ENCODE assay signal across 8 mouse cellular contexts in the genomic region with DNA sequence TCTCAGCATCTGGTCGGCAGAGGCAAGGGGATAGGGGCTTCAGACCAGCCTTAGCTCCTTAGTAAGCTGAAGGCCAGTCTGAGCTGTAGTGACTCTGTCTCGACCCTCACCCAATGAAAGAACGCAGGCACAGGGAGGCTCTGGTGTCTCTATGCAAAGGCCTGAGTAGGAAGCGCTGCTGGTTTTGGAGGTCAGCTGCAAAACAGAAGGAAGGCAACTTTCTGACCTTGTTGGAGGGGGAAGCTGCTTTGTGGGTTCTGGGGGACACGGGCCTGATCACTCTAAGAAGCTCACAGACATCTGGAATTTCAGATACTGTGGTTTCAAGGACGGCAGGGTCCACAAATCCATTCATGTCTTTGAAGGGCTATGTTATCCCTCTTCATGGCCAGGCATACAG. TPM values are rescaled to one million over a fixed set of nuclear protein-coding genes. Genes with fewer than 3 reads are reported as not detected.
DNase-seq lines count a peak whose midpoint lies in the region; ATAC-seq lines count a peak whose summit lies in the region.

No protein-coding gene starts in this region.

- no peaks in the 10 kb centered on the region for H3K36me3 ChIP-seq in heart, embryonic 12.5 days
- no peaks in the 10 kb centered on the region for H3K36me3 ChIP-seq in midbrain, embryonic 12.5 days
- no peaks in the 10 kb centered on the region for H3K36me3 ChIP-seq in midbrain, embryonic 11.5 days (ENCODE audit: control insufficient read depth, insufficient read depth, low read length)
- H3K36me3 ChIP-seq in limb, embryonic 13.5 days, result no peaks in the 10 kb centered on the region
- no peaks in the 10 kb centered on the region for H3K36me3 ChIP-seq in stomach, embryonic 16.5 days (ENCODE audit: control insufficient read depth, insufficient read depth, low read length)

- no peaks in the 10 kb centered on the region for H3K27me3 ChIP-seq in heart, embryonic 12.5 days (replicated peaks)
- H3K27me3 ChIP-seq in midbrain, embryonic 12.5 days, result 0 out of 2 replicates have a peak, but pooled peaks cover 13% of the 10 kb centered on the region
- H3K27me3 ChIP-seq in midbrain, embryonic 11.5 days (ENCODE audit: control insufficient read depth, insufficient read depth, low read length), result no peaks in the 10 kb centered on the region
- H3K27me3 ChIP-seq in limb, embryonic 13.5 days, result 0 out of 2 replicates have a peak, but pooled peaks cover 6% of the 10 kb centered on the region
- H3K27me3 ChIP-seq in stomach, embryonic 16.5 days (ENCODE audit: control insufficient read depth, insufficient read depth, low read length), result no peaks in the 10 kb centered on the region

- no peak for ATAC-seq in heart, embryonic 12.5 days (ENCODE audit: insufficient number of reproducible peaks, low FRiP score)
- no peak for ATAC-seq in midbrain, embryonic 12.5 days (ENCODE audit: low FRiP score, low read depth)
- no peak for ATAC-seq in midbrain, embryonic 11.5 days (ENCODE audit: low FRiP score)
- ATAC-seq in limb, embryonic 13.5 days (ENCODE audit: low FRiP score, low read depth), result no peak
- ATAC-seq in stomach, embryonic 16.5 days (ENCODE audit: insufficient read depth, low FRiP score), result no peak

- H3K4me1 ChIP-seq in heart, embryonic 12.5 days (replicated peaks), result peaks cover 22% of the 10 kb centered on the region
- peaks cover 15% of the 10 kb centered on the region for H3K4me1 ChIP-seq in midbrain, embryonic 12.5 days
- H3K4me1 ChIP-seq in midbrain, embryonic 11.5 days (ENCODE audit: control insufficient read depth, insufficient read depth, low read length), result no peaks in the 10 kb centered on the region
- H3K4me1 ChIP-seq in limb, embryonic 13.5 days, result peaks cover 17% of the 10 kb centered on the region
- peaks cover 9% of the 10 kb centered on the region for H3K4me1 ChIP-seq in stomach, embryonic 16.5 days (ENCODE audit: control insufficient read depth, insufficient read depth, low read length)

- intact Hi-C loops in heart, postnatal 10 days (cut with DNase I), result loop anchor here (1.0 to 10.0 kb wide), 3 partner anchors 108 to 439 kb away; partner anchors contain the start of gene Kif3b

- WGBS in heart, embryonic 12.5 days, result 68% methylated on average over 6 of the region's 6 CpGs
- WGBS in midbrain, embryonic 12.5 days, result 64% methylated on average over 6 of the region's 6 CpGs
- WGBS in midbrain, embryonic 11.5 days, result 61% methylated on average over 6 of the region's 6 CpGs
- WGBS in limb, embryonic 13.5 days, result 66% methylated on average over 6 of the region's 6 CpGs
- 68% methylated on average over 6 of the region's 6 CpGs for WGBS in stomach, embryonic 16.5 days

- H3K27ac ChIP-seq in heart, embryonic 12.5 days (ENCODE audit: poor library complexity, severe bottlenecking), result no peak overlapping the region
- no peak overlapping the region for H3K27ac ChIP-seq in midbrain, embryonic 12.5 days (replicated peaks)
- no peak overlapping the region for H3K27ac ChIP-seq in midbrain, embryonic 11.5 days (ENCODE audit: low read depth, low read length)
- H3K27ac ChIP-seq in limb, embryonic 13.5 days, result no peak overlapping the region
- no peak overlapping the region for H3K27ac ChIP-seq in stomach, embryonic 16.5 days (ENCODE audit: low read length)

- no peak for DNase-seq in heart, postnatal 10 days
- DNase-seq in midbrain, embryonic 11.5 days (ENCODE audit: low spot score, missing footprints), result no peak
- no peak for DNase-seq in lung, adult 18-20 months
- DNase-seq in right cerebral cortex, postnatal 4 days, result no peak

- no peaks in the 10 kb centered on the region for H3K9me3 ChIP-seq in heart, embryonic 12.5 days (replicated peaks)
- H3K9me3 ChIP-seq in midbrain, embryonic 12.5 days, result no peaks in the 10 kb centered on the region
- no peaks in the 10 kb centered on the region for H3K9me3 ChIP-seq in midbrain, embryonic 11.5 days (ENCODE audit: control insufficient read depth, low read length)
- no peaks in the 10 kb centered on the region for H3K9me3 ChIP-seq in limb, embryonic 13.5 days
- no peaks in the 10 kb centered on the region for H3K9me3 ChIP-seq in stomach, embryonic 16.5 days (replicated peaks; ENCODE audit: control insufficient read depth, low read length)

- H3K4me3 ChIP-seq in heart, embryonic 12.5 days, result peak overlapping the region; percentile 28; the same call in 1 of the 2 replicates
- H3K4me3 ChIP-seq in midbrain, embryonic 12.5 days, result no peak overlapping the region
- H3K4me3 ChIP-seq in midbrain, embryonic 11.5 days (ENCODE audit: low read depth, low read length), result no peak overlapping the region
- H3K4me3 ChIP-seq in limb, embryonic 13.5 days, result no peak overlapping the region
- no peak overlapping the region for H3K4me3 ChIP-seq in stomach, embryonic 16.5 days (replicated peaks; ENCODE audit: low read length)

- H3K4me2 ChIP-seq in heart, embryonic 12.5 days, result peak overlapping the region; percentile 70
- H3K4me2 ChIP-seq in midbrain, embryonic 12.5 days (replicated peaks), result peak overlapping the region; percentile 48; the same call in 1 of the 2 replicates
- H3K4me2 ChIP-seq in midbrain, embryonic 11.5 days, result no peak overlapping the region
- peak overlapping the region; percentile 58 for H3K4me2 ChIP-seq in limb, embryonic 13.5 days (replicated peaks)
- H3K4me2 ChIP-seq in stomach, embryonic 16.5 days (ENCODE audit: low read depth, low read length), result peak overlapping the region; percentile 51; the same call in 1 of the 2 replicates

- H3K9ac ChIP-seq in heart, embryonic 12.5 days, result peak overlapping the region; percentile 59; the same call in 1 of the 2 replicates
- no peak overlapping the region for H3K9ac ChIP-seq in midbrain, embryonic 12.5 days (replicated peaks)
- H3K9ac ChIP-seq in midbrain, embryonic 11.5 days (ENCODE audit: low read length), result no peak overlapping the region
- H3K9ac ChIP-seq in limb, embryonic 13.5 days, result no peak overlapping the region
- no peak overlapping the region for H3K9ac ChIP-seq in stomach, embryonic 16.5 days (ENCODE audit: low read length)

RNA-seq across cellular contexts. Expression of gene Commd7, which starts 46.6 kb away (rescaled TPM):
- polyA plus RNA-seq in heart, embryonic 12.5 days (2016; fragmentation: Nextera tagmentation; extraction: Ambion mirVana), result 55.6 and 55.7 TPM in 2 replicates
- 10 to 100 TPM; 20.1 to 24.2 TPM for total RNA-seq in heart, postnatal 10 days (2021)
- polyA plus RNA-seq in midbrain, embryonic 12.5 days (2016; fragmentation: Nextera tagmentation; extraction: Ambion mirVana), result 63.1 and 66.1 TPM in 2 replicates
- polyA plus RNA-seq in midbrain, embryonic 11.5 days (2014; fragmentation: Nextera tagmentation; extraction: Ambion mirVana), result 64.9 and 65.4 TPM in 2 replicates
- 77.0 and 79.4 TPM in 2 replicates for polyA plus RNA-seq in limb, embryonic 13.5 days (2015; fragmentation: Nextera tagmentation; extraction: Ambion mirVana)
- polyA plus RNA-seq in stomach, embryonic 16.5 days (2015; fragmentation: Nextera tagmentation; extraction: Ambion mirVana), result 72.0 and 75.0 TPM in 2 replicates

RNA-seq across cellular contexts. Expression of gene Nol4l, which starts 56.2 kb away (rescaled TPM):
- polyA plus RNA-seq in heart, embryonic 12.5 days (2016; fragmentation: Nextera tagmentation; extraction: Ambion mirVana), result 14.9 and 15.2 TPM in 2 replicates
- 10 to 100 TPM in 1 of 2 experiments, 1 to 10 TPM in 1; 9.5 to 10.4 TPM for total RNA-seq in heart, postnatal 10 days (2021)
- polyA plus RNA-seq in midbrain, embryonic 12.5 days (2016; fragmentation: Nextera tagmentation; extraction: Ambion mirVana), result 31.8 and 32.7 TPM in 2 replicates
- 19.5 and 19.9 TPM in 2 replicates for polyA plus RNA-seq in midbrain, embryonic 11.5 days (2014; fragmentation: Nextera tagmentation; extraction: Ambion mirVana)
- polyA plus RNA-seq in limb, embryonic 13.5 days (2015; fragmentation: Nextera tagmentation; extraction: Ambion mirVana), result 11.8 and 13.2 TPM in 2 replicates
- 11.3 and 11.5 TPM in 2 replicates for polyA plus RNA-seq in stomach, embryonic 16.5 days (2015; fragmentation: Nextera tagmentation; extraction: Ambion mirVana)
